Mouse (Mus musculus) thymus, postnatal 14 days (tissue): ENCODE data around the gene Dera.

Experiments used
- DNase-seq: peaks from one replicate; pipeline ENCODE4 v3.0.0; 2021

The Dera gene

DNA sequence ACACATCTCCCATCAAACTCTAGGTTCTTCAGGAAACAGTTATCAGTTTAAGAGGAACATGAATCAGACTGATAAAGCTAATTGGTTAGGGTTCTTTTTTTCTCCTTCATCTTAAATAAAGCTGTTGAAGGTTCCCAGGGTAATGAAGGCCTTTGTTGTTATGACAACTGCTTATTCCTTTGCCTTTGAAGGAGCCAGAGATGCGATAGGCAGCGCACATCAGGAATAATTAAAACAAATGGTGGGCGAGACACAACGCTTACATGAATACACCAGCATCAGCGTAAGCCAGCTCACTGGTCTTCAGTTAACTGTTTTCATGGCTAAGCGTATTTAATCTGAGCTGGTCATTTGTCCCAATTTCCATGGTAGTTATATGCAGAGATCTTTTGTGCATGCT, 132.9 kb downstream of the Dera start:
- no peak for DNase-seq

GRCm38 (mm10) chr6:137897671-137898070, 143.3 kb downstream of the Dera start:
- no peak for DNase-seq

DNA sequence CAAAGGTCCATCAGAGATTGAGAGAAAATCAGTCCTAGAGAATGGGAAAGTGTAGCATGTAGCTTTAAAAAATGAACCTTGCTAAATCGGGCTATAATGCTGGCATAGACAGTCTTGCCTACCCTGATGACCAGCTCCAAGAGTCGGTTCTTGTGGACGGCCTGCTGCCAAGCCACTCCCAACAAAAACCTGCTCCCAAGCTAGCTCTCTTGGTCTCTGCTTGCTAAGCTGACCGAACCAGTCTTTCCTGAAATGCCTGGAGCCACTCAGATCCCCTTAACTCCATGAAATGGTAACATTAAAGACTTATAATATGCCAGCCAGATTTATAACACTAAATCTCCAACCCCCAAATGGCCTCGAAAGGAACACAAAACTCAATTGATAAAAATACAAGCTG, 146.9 kb downstream of the Dera start:
- DNase-seq = no peak
